Mouse (Mus musculus) embryonic facial prominence, embryonic 12.5 days (tissue): Measurements from ENCODE around the gene Mrgpra1. TPM values are rescaled to one million over a fixed set of nuclear protein-coding genes. Genes with fewer than 3 reads are reported as not detected.

ENCODE experiments used
- polyA plus RNA-seq: library from polyadenylated mRNA; unstranded; fragments of >200 nt; fragmentation: Nextera tagmentation; extraction: Ambion mirVana; gene quantifications from 2 replicates; pipeline ENCODE4 v1.2.1, GENCODE M21; 2016

The Mrgpra1 gene
- polyA plus RNA-seq, 1 experiment from 2014 or later, result not detected

Other genes with a start within 250 kb of the Mrgpra1 start
- gene Ptpn5, start 220.6 kb downstream of the Mrgpra1 start, polyA plus RNA-seq, result 2.3 and 4.4 TPM in 2 replicates
- gene Mrgpra6, start 149.3 kb downstream of the Mrgpra1 start, polyA plus RNA-seq, result not detected in 2 replicates
- not detected in 2 replicates for gene Mrgpra9, start 101.4 kb downstream of the Mrgpra1 start, polyA plus RNA-seq
- not detected in 2 replicates for gene Mrgpra2a, start 97.9 kb upstream of the Mrgpra1 start, polyA plus RNA-seq
- not detected in 2 replicates for gene Mrgpra2b, start 174.6 kb upstream of the Mrgpra1 start, polyA plus RNA-seq
- gene Mrgpra3, start 247.1 kb upstream of the Mrgpra1 start, polyA plus RNA-seq, result not detected in 2 replicates